20 mouse cellular contexts compared by ENCODE assay signal in genomic region chr9:72264859-72265258, GRCm38 (mm10).
"Had no signal": no experiment of that assay in that cellular context is flagged by ENCODE, and none has a peak within 500 bp of the region (broad histone marks: within the 10 kb centered on the region; RNA-seq: fewer than 3 reads in every experiment).

No protein-coding gene starts in this region.

- H3K9me3 ChIP-seq: megakaryocyte, embryonic 14.5 days; neural tube, embryonic 15.5 days had no signal

- DNase-seq: lung, adult 18-20 months; lung, embryonic 14.5 days; lung, postnatal 10 days; midbrain, embryonic 14.5 days; retina, postnatal 1 day; right cerebral cortex, adult 18-20 months; right cerebral cortex, postnatal 25 days; right cerebral cortex, postnatal 4 days; spleen, adult 18-20 months; thymus, adult 18-20 months; thymus, postnatal 14 days; thymus, postnatal 36 days had no signal

- H3K9ac ChIP-seq: lung, embryonic 14.5 days; midbrain, embryonic 12.5 days; neural tube, embryonic 13.5 days; neural tube, embryonic 15.5 days had no signal

- H3K27ac ChIP-seq: macrophage; midbrain, embryonic 10.5 days; midbrain, embryonic 12.5 days; neural tube, embryonic 13.5 days; neural tube, embryonic 15.5 days had no signal

- H3K36me3 ChIP-seq: midbrain, embryonic 12.5 days; neural tube, embryonic 13.5 days; neural tube, embryonic 15.5 days had no signal

- ATAC-seq: midbrain, embryonic 16.5 days had no signal

- H3K4me2 ChIP-seq: lung, embryonic 14.5 days; midbrain, embryonic 12.5 days; neural tube, embryonic 13.5 days; neural tube, embryonic 15.5 days had no signal

- H3K4me3 ChIP-seq: megakaryocyte, embryonic 14.5 days; midbrain, embryonic 10.5 days; midbrain, embryonic 12.5 days; myocyte; neural tube, embryonic 13.5 days; neural tube, embryonic 15.5 days had no signal

- H3K27me3 ChIP-seq: megakaryocyte, embryonic 14.5 days; midbrain, embryonic 12.5 days; neural tube, embryonic 13.5 days; neural tube, embryonic 15.5 days had no signal

- H3K4me1 ChIP-seq: midbrain, embryonic 12.5 days; neural tube, embryonic 13.5 days; neural tube, embryonic 15.5 days had no signal
